In genomic region chr6:94693091-94693490, GRCm38 (mm10) we compare ENCODE assay signal across 14 mouse cellular contexts. TPM values are rescaled to one million over a fixed set of nuclear protein-coding genes. Genes with fewer than 3 reads are reported as not detected.
A peak's percentile ranks its signal among the peaks of the same experiment; 100 is the strongest.
DNase-seq lines count a peak whose midpoint lies in the region; ATAC-seq lines count a peak whose summit lies in the region.
"Had no signal": no experiment of that assay in that cellular context is flagged by ENCODE, and none has a peak within 500 bp of the region (broad histone marks: within the 10 kb centered on the region; RNA-seq: fewer than 3 reads in every experiment).

No protein-coding gene starts in this region.

- no peaks in the 10 kb centered on the region for H3K27me3 ChIP-seq in heart, embryonic 10.5 days (ENCODE audit: insufficient read depth, poor library complexity, severe bottlenecking)
- no peaks in the 10 kb centered on the region for H3K27me3 ChIP-seq in neural tube, embryonic 12.5 days (replicated peaks)
- H3K27me3 ChIP-seq in hindbrain, embryonic 15.5 days, result no peaks in the 10 kb centered on the region
- H3K27me3 ChIP-seq in stomach, embryonic 15.5 days (replicated peaks), result no peaks in the 10 kb centered on the region

- peak overlapping the region; percentile 31; the same call in 1 of the 2 replicates for H3K4me2 ChIP-seq in neural tube, embryonic 12.5 days (replicated peaks)
- H3K4me2 ChIP-seq in hindbrain, embryonic 15.5 days, result peak overlapping the region; percentile 91
- H3K4me2 ChIP-seq in stomach, embryonic 15.5 days, result peak overlapping the region; percentile 83; the same call in 1 of the 2 replicates

- H3K4me1 ChIP-seq in heart, embryonic 10.5 days, result peaks cover 76% of the 10 kb centered on the region
- peaks cover 51% of the 10 kb centered on the region for H3K4me1 ChIP-seq in neural tube, embryonic 12.5 days
- peaks cover 24% of the 10 kb centered on the region for H3K4me1 ChIP-seq in hindbrain, embryonic 15.5 days (replicated peaks)
- H3K4me1 ChIP-seq in stomach, embryonic 15.5 days, result peaks cover 66% of the 10 kb centered on the region

- H3K9me3 ChIP-seq in heart, embryonic 10.5 days, result no peaks in the 10 kb centered on the region
- no peaks in the 10 kb centered on the region for H3K9me3 ChIP-seq in neural tube, embryonic 12.5 days
- H3K9me3 ChIP-seq in hindbrain, embryonic 15.5 days, result no peaks in the 10 kb centered on the region
- no peaks in the 10 kb centered on the region for H3K9me3 ChIP-seq in stomach, embryonic 15.5 days

- WGBS in heart, embryonic 10.5 days, result 69% methylated on average over 9 of the region's 9 CpGs
- WGBS in neural tube, embryonic 12.5 days, result 74% methylated on average over 9 of the region's 9 CpGs
- 67% methylated on average over 9 of the region's 9 CpGs for WGBS in hindbrain, embryonic 15.5 days
- 64% methylated on average over 9 of the region's 9 CpGs for WGBS in stomach, embryonic 15.5 days

- peak overlapping the region; percentile 25; the same call in 1 of the 2 replicates for H3K27ac ChIP-seq in heart, embryonic 10.5 days
- H3K27ac ChIP-seq in neural tube, embryonic 12.5 days, result no peak overlapping the region
- no peak overlapping the region for H3K27ac ChIP-seq in hindbrain, embryonic 15.5 days (replicated peaks)
- peak overlapping the region; percentile 46 for H3K27ac ChIP-seq in stomach, embryonic 15.5 days
- H3K27ac ChIP-seq: liver, embryonic 14.5 days had no signal

- no peak overlapping the region for H3K4me3 ChIP-seq in heart, embryonic 10.5 days
- H3K4me3 ChIP-seq in neural tube, embryonic 12.5 days, result no peak overlapping the region
- 0 out of 2 replicates have a peak overlapping the region, but pooled peaks have one; percentile 0 for H3K4me3 ChIP-seq in hindbrain, embryonic 15.5 days
- 0 out of 2 replicates have a peak overlapping the region, but pooled peaks have one; percentile 10 for H3K4me3 ChIP-seq in stomach, embryonic 15.5 days (replicated peaks)

- H3K9ac ChIP-seq in neural tube, embryonic 12.5 days, result no peak overlapping the region
- no peak overlapping the region for H3K9ac ChIP-seq in hindbrain, embryonic 15.5 days
- H3K9ac ChIP-seq in stomach, embryonic 15.5 days, result no peak overlapping the region
- H3K9ac ChIP-seq: liver, embryonic 14.5 days had no signal

- no peak for ATAC-seq in neural tube, embryonic 12.5 days (ENCODE audit: low FRiP score, low read depth)
- ATAC-seq in hindbrain, embryonic 15.5 days (ENCODE audit: low FRiP score, low read depth), result no peak
- ATAC-seq in stomach, embryonic 15.5 days (ENCODE audit: insufficient read depth, low FRiP score, low read depth), result no peak
- ATAC-seq in megakaryocyte, adult 5-6 weeks (ENCODE audit: poor library complexity, severe bottlenecking), result no peak
- ATAC-seq: forebrain, embryonic 14.5 days had no signal

- DNase-seq in heart, embryonic 10.5 days (ENCODE audit: low spot score), result no peak
- DNase-seq in heart, postnatal 4 days, result no peak
- DNase-seq in neural tube, embryonic 10.5 days (ENCODE audit: extremely low spot score, low spot score), result no peak
- DNase-seq in ovary, postnatal 14 days (ENCODE audit: low spot score), result no peak
- DNase-seq: gastrocnemius, postnatal 10 days; kidney, adult 11 months; kidney, postnatal 4 days; retina, postnatal 1 day had no signal

- no peaks in the 10 kb centered on the region for H3K36me3 ChIP-seq in heart, embryonic 10.5 days
- no peaks in the 10 kb centered on the region for H3K36me3 ChIP-seq in neural tube, embryonic 12.5 days
- H3K36me3 ChIP-seq in hindbrain, embryonic 15.5 days, result no peaks in the 10 kb centered on the region
- H3K36me3 ChIP-seq in stomach, embryonic 15.5 days, result no peaks in the 10 kb centered on the region

RNA-seq across cellular contexts. Expression of gene Lrig1, which starts 6.9 kb away (rescaled TPM):
- 9.7 and 11.8 TPM in 2 replicates for polyA plus RNA-seq in heart, embryonic 10.5 days (2016; fragmentation: Nextera tagmentation; extraction: Ambion mirVana)
- 10 to 100 TPM; 25.0 to 26.9 TPM for total RNA-seq in heart, postnatal 4 days (2021)
- 20.4 and 21.0 TPM in 2 replicates for polyA plus RNA-seq in neural tube, embryonic 12.5 days (2016; fragmentation: Nextera tagmentation; extraction: Ambion mirVana)
- polyA plus RNA-seq in hindbrain, embryonic 15.5 days (2015; fragmentation: Nextera tagmentation; extraction: Ambion mirVana), result 20.6 and 23.8 TPM in 2 replicates
- polyA plus RNA-seq in stomach, embryonic 15.5 days (2015; fragmentation: Nextera tagmentation; extraction: Ambion mirVana), result 25.7 TPM in 2 replicates
- 0.50 TPM in 1 of 2 replicates, not detected in the other for total RNA-seq in megakaryocyte, adult 5-6 weeks (2015)
- 0.04 TPM in 2 replicates for total RNA-seq in megakaryocyte, adult 5-6 weeks (2017)

Comparison
In these comparisons a context has a peak if more than half of its experiments do, and no peak if none do; other contexts are left out.
1. H3K27ac ChIP-seq: peak in heart, embryonic 10.5 days (single experiment) and stomach, embryonic 15.5 days (single experiment); none in neural tube, embryonic 12.5 days (single experiment) and hindbrain, embryonic 15.5 days (single experiment).
2. H3K4me3 ChIP-seq: peak in hindbrain, embryonic 15.5 days (single experiment) and stomach, embryonic 15.5 days (single experiment); none in heart, embryonic 10.5 days (single experiment) and neural tube, embryonic 12.5 days (single experiment).
3. H3K4me2 ChIP-seq: peak in every context shown above with its lines; median percentile 91 in hindbrain, embryonic 15.5 days; 83 in stomach, embryonic 15.5 days; 31 in neural tube, embryonic 12.5 days.